Mouse (Mus musculus): ENCODE results near the gene Elp4. TPM values are rescaled to one million over a fixed set of nuclear protein-coding genes. Genes with fewer than 3 reads are reported as not detected.

Gene Elp4
- polyA plus RNA-seq, 1 experiment from 2014 or later = 34.3 TPM

DNA sequence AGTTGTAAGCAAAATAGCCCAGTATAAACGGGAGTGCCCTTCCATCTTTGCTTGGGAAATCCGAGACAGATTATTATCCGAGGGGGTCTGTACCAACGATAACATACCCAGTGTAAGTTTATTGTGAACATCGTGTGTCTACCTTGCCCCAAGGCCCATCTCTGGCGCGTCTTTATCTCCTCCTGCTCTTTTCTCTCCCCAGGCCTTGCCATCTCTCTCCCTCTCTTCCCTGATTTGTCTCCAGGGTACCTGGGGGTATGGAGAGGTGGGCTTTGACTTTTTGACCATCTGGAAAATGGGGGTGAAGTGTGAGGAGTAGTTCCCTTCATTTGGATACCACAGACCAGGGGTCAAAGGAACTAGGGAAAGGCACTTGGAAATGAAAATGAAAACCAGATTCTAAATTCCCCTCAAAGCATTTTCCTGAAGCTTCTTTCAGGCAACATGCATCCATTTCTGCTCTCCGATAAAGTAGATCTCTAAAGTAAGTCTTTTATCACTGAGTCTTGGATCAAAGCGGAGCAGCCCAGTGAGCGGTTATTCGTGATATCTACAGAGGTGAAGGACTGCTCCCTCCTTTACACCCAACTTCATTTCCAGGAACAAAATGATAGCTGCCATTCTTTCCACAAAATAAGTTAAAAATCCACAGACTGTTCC is 219.2 kb downstream of the Elp4 start:
- Histone ChIP-seq H3K4me3 (ENCODE audit: low read length) (no peak overlapping the region), H3K27me3 (ENCODE audit: control insufficient read depth, insufficient read depth, low read depth, low read length) (peaks cover 94% of the 10 kb centered on the region), H3K36me3 (ENCODE audit: control insufficient read depth, insufficient read depth, low read length) (no peaks in the 10 kb centered on the region), H3K9me3 (ENCODE audit: control insufficient read depth, low read length) (no peaks in the 10 kb centered on the region), H3K27ac (ENCODE audit: low read length) (no peak overlapping the region), H3K9ac (ENCODE audit: low read length) (no peak overlapping the region), H3K4me2 (ENCODE audit: low read depth, low read length) (no peak overlapping the region), H3K4me1 (replicated peaks; ENCODE audit: control insufficient read depth, insufficient read depth, low read length) (no peaks in the 10 kb centered on the region; the same call in none of the 2 replicates)
- 3% methylated on average over 11 of the region's 11 CpGs for WGBS
- no peak for ATAC-seq (ENCODE audit: low read depth)

DNA sequence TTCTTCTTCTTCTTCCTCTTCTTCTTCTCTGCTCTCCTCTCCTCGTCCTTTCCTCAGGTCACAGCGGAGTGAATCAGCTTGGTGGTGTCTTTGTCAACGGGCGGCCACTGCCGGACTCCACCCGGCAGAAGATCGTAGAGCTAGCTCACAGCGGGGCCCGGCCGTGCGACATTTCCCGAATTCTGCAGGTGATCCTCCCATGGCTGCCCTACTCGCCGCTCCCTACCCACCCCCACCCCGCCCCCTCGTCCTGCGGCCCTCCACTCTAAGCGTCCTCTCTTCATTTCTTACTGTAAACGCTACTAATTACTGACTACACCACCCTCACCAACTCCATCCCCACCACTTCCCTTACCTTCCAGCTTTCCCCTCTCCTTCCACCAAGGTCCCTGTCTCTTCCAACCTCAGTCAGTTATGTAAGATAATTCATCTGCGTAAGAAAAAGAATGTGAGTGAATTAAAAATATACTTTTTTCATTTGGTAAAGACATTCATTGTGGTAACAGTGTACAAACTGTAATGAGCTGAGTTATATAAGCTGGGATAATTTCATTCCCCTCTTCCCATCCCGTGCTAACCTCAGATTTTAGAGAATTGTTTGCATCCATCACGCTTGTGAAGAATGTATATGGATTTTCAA is 220.5 kb downstream of the Elp4 start:
- H3K27ac ChIP-seq (ENCODE audit: low read length) = no peak overlapping the region
- WGBS = 1% methylated on average over 22 of the region's 22 CpGs
- no peak overlapping the region for H3K4me2 ChIP-seq (ENCODE audit: low read depth, low read length)
- H3K9me3 ChIP-seq (ENCODE audit: control insufficient read depth, low read length) = no peaks in the 10 kb centered on the region
- no peak overlapping the region for H3K4me3 ChIP-seq (ENCODE audit: low read length)
- peaks cover 93% of the 10 kb centered on the region for H3K27me3 ChIP-seq (ENCODE audit: control insufficient read depth, insufficient read depth, low read depth, low read length)
- H3K36me3 ChIP-seq (ENCODE audit: control insufficient read depth, insufficient read depth, low read length) = no peaks in the 10 kb centered on the region
- ATAC-seq (ENCODE audit: low read depth) = no peak
- no peaks in the 10 kb centered on the region; the same call in none of the 2 replicates for H3K4me1 ChIP-seq (replicated peaks; ENCODE audit: control insufficient read depth, insufficient read depth, low read length)
- H3K9ac ChIP-seq (ENCODE audit: low read length) = no peak overlapping the region

DNA sequence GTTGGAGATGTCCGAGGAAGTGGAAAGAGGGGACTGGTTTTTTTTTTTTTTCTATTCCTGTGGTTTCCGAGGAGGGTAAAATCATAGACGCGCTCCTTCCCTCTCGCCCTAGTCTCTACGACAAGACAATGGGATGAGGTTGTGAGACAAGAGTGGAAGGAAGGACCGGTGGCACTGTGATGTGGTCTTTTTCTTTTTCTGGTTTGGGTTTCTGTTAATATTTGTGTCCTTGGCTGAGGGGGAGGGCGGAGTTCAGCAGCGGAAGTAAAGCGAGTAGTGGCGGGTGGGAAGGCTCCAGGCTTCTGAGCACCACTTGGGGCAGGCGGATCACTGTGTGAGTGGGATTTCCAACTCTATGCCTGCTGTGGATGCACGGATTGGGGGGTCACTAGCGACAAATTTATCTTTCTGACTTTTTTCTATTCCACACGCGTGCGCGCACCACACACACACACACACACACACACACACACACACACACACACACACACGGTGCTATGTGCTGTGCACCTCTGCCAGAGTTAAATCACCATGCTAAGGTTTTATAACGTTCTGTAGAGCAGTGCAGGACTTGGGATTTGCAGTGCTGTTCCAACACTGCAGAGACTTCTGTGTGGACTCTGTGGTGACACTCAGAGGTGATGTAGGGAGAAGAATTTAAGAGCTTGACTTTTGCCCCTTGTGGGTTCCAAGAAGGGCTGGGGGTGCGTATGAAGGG is 221.6 kb downstream of the Elp4 start:
- H3K9me3 ChIP-seq (ENCODE audit: control insufficient read depth, low read length) = no peaks in the 10 kb centered on the region
- H3K4me2 ChIP-seq (ENCODE audit: low read depth, low read length) = no peak overlapping the region
- ATAC-seq (ENCODE audit: low read depth) = no peak
- H3K27ac ChIP-seq (ENCODE audit: low read length) = no peak overlapping the region
- no peak overlapping the region for H3K9ac ChIP-seq (ENCODE audit: low read length)
- H3K4me1 ChIP-seq (replicated peaks; ENCODE audit: control insufficient read depth, insufficient read depth, low read length) = no peaks in the 10 kb centered on the region; the same call in 1 of the 2 replicates
- WGBS = under 1% methylated on average over 21 of the region's 21 CpGs
- H3K4me3 ChIP-seq (ENCODE audit: low read length) = no peak overlapping the region
- H3K27me3 ChIP-seq (ENCODE audit: control insufficient read depth, insufficient read depth, low read depth, low read length) = peaks cover 93% of the 10 kb centered on the region
- H3K36me3 ChIP-seq (ENCODE audit: control insufficient read depth, insufficient read depth, low read length) = no peaks in the 10 kb centered on the region

DNA sequence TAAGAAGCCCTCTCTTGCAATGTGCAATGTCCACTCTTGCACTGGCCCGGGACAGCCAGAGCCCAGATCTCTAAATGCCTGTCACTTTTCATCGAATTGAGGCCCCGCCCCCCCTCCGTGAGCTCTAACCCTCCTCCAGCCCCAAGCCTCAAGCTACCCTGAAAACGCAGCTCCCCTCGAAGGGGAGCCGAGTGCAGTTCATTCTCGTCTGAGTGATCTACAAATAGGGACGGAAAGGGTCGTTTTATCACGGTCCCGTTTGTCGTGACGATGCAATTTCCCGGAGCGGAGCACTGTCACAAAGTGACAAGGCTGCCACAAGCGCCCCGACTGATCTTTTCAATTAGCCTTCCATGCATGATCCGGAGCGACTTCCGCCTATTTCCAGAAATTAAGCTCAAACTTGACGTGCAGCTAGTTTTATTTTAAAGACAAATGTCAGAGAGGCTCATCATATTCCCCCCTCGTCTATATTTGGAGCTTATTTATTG is 222.3 kb downstream of the Elp4 start:
- H3K4me2 ChIP-seq (ENCODE audit: low read depth, low read length) = no peak overlapping the region
- no peak overlapping the region for H3K27ac ChIP-seq (ENCODE audit: low read length)
- H3K36me3 ChIP-seq (ENCODE audit: control insufficient read depth, insufficient read depth, low read length) = no peaks in the 10 kb centered on the region
- WGBS = 1% methylated on average over 23 of the region's 23 CpGs
- ATAC-seq (ENCODE audit: low read depth) = no peak
- no peaks in the 10 kb centered on the region for H3K9me3 ChIP-seq (ENCODE audit: control insufficient read depth, low read length)
- H3K27me3 ChIP-seq (ENCODE audit: control insufficient read depth, insufficient read depth, low read depth, low read length) = peaks cover 93% of the 10 kb centered on the region
- H3K9ac ChIP-seq (ENCODE audit: low read length) = no peak overlapping the region
- no peaks in the 10 kb centered on the region for H3K4me1 ChIP-seq (replicated peaks; ENCODE audit: control insufficient read depth, insufficient read depth, low read length)
- H3K4me3 ChIP-seq (ENCODE audit: low read length) = no peak overlapping the region

DNA sequence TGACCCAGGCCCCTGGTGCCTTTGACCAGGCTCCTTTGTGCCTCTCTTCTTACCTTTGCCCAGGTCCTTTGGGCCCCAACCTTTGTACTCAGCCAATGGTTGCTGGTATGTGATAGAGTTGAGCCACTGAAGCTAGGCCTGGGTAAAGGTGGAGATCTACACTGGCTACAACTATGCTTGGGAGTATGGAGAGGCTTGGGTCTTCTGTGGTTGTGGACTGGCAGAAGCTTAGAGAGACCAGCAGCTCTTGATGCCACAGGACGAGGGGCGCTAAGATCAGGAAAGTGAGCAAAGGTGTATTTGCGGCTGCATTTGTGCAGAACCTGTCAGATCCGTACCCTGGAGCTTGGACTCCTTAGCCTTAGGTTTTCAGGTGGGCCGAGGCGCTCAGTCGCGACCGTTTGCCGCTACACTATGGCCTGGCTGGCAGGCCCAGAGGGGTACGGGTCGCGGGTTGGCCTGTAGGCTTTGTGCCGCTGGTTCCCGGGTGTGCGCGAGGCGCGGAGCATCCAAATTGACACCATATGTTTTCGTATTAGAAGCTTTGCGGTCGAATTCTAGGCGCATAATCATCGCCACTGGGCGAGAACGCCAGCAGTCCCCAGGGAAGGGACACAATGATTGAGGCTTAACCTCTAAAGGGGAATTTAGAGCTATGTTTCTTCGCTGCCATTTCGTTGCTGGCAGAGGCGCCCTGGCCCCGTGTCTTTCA is 223.2 kb downstream of the Elp4 start:
- Histone ChIP-seq H3K4me2 (ENCODE audit: low read depth, low read length) (no peak overlapping the region), H3K27me3 (ENCODE audit: control insufficient read depth, insufficient read depth, low read depth, low read length) (peaks cover 92% of the 10 kb centered on the region), H3K27ac (ENCODE audit: low read length) (no peak overlapping the region), H3K9ac (ENCODE audit: low read length) (no peak overlapping the region), H3K9me3 (ENCODE audit: control insufficient read depth, low read length) (no peaks in the 10 kb centered on the region), H3K4me1 (replicated peaks; ENCODE audit: control insufficient read depth, insufficient read depth, low read length) (peaks cover 2% of the 10 kb centered on the region), H3K4me3 (ENCODE audit: low read length) (no peak overlapping the region), H3K36me3 (ENCODE audit: control insufficient read depth, insufficient read depth, low read length) (no peaks in the 10 kb centered on the region)
- WGBS = 4% methylated on average over 30 of the region's 30 CpGs
- ATAC-seq (ENCODE audit: low read depth) = no peak

DNA sequence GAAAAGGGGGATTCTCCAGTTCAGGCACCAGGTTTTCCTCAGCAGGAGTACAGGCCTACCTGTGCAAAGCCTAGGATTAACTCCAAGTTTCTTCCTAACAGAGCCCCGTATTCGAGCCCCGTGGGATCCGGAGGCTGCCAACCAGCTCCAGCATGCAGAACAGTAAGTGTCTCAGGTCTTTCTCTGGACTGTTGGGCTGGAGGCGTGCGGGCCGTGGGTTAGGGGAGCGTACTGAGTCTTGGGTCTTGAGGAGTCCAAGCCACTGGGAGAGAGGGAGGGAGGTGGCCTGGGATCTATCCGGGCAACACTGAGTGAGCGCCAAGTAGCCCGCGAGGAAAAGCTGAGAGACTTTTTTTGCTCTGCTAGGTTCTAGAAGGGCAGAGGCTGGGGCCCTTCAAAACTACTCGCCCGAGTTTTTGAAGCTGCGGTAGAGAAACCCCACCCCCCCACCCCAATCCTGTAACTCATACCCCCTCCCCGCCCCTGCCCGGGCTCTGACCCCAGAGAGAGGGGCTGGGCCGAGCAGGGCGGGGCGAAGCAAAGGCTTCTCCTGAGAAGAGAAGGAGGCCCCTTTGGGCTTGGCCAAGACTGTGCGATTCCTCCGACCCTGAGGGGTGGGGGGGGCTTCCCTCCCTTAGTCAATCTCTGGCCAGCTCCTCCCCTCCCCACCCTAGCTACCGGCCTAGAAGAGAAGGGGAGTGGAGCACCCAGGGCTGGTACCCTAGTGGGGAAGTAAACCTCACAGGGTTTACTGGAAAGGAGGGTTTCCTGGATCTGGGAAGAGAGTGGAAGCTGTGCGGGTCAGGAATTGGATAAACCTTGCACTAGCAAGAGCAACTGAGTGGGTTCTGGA is 224.0 kb downstream of the Elp4 start:
- Histone ChIP-seq H3K27me3 (ENCODE audit: control insufficient read depth, insufficient read depth, low read depth, low read length) (peaks cover 92% of the 10 kb centered on the region), H3K36me3 (ENCODE audit: control insufficient read depth, insufficient read depth, low read length) (no peaks in the 10 kb centered on the region), H3K4me2 (ENCODE audit: low read depth, low read length) (no peak overlapping the region), H3K4me1 (replicated peaks; ENCODE audit: control insufficient read depth, insufficient read depth, low read length) (peaks cover 2% of the 10 kb centered on the region), H3K9ac (ENCODE audit: low read length) (no peak overlapping the region), H3K4me3 (ENCODE audit: low read length) (no peak overlapping the region), H3K27ac (ENCODE audit: low read length) (no peak overlapping the region), H3K9me3 (ENCODE audit: control insufficient read depth, low read length) (no peaks in the 10 kb centered on the region)
- 0 out of 2 replicates have a peak, but pooled peaks have one; percentile 29 for ATAC-seq (ENCODE audit: low read depth)
- 1% methylated on average over 20 of the region's 24 CpGs for WGBS

DNA sequence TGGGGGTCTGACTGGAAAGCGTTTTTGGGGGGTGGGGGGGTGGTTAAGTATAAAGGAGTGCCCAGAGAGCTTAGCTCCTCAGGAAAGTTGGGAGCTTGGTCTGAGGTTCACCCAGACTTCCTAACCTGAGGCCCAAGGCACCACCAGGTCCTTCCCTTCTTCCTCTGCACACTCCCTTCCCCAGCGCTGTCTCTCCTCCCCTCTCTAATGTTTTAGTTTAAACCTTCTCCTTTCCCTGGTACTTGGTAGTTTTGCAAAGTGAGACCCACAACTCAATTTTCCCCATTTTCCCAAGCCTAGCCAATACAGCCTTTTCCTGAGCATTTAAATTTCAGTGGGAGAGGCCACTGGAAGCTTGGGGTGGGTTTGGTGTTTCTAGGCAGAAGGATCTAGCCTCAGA is 225.0 kb downstream of the Elp4 start:
- 3% methylated on average over 2 of the region's 2 CpGs for WGBS
- no peak overlapping the region for H3K4me3 ChIP-seq (ENCODE audit: low read length)
- ATAC-seq (ENCODE audit: low read depth) = no peak
- no peak overlapping the region for H3K4me2 ChIP-seq (ENCODE audit: low read depth, low read length)
- no peaks in the 10 kb centered on the region for H3K9me3 ChIP-seq (ENCODE audit: control insufficient read depth, low read length)
- H3K4me1 ChIP-seq (replicated peaks; ENCODE audit: control insufficient read depth, insufficient read depth, low read length) = peaks cover 11% of the 10 kb centered on the region
- no peaks in the 10 kb centered on the region for H3K36me3 ChIP-seq (ENCODE audit: control insufficient read depth, insufficient read depth, low read length)
- H3K27me3 ChIP-seq (ENCODE audit: control insufficient read depth, insufficient read depth, low read depth, low read length) = peaks cover 94% of the 10 kb centered on the region
- no peak overlapping the region for H3K9ac ChIP-seq (ENCODE audit: low read length)
- no peak overlapping the region for H3K27ac ChIP-seq (ENCODE audit: low read length)

DNA sequence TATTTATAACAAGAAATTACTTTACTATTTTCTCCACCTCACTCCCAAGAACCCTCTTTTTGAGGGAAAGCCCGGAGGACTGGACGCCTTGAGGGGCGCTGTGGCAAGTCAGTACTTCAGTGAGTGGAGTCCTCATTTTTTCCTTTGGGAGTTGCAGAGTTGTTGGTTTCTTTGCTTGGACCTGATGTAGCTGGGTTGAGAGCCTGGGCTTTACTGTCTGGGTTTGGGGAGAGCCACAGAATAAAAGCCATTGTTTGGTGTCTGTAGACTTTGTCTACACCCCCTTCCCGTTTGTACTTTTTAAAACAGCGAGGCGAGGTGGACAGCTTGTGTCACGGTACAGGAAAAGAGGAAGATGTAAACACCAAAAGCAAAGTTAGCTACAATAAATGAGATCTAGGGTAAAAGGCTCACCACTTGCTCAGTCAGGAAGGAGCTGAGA is 225.5 kb downstream of the Elp4 start:
- Histone ChIP-seq H3K27me3 (ENCODE audit: control insufficient read depth, insufficient read depth, low read depth, low read length) (peaks cover 95% of the 10 kb centered on the region), H3K4me3 (ENCODE audit: low read length) (no peak overlapping the region), H3K9me3 (ENCODE audit: control insufficient read depth, low read length) (no peaks in the 10 kb centered on the region), H3K4me2 (ENCODE audit: low read depth, low read length) (no peak overlapping the region), H3K4me1 (replicated peaks; ENCODE audit: control insufficient read depth, insufficient read depth, low read length) (peaks cover 12% of the 10 kb centered on the region), H3K36me3 (ENCODE audit: control insufficient read depth, insufficient read depth, low read length) (no peaks in the 10 kb centered on the region), H3K9ac (ENCODE audit: low read length) (no peak overlapping the region), H3K27ac (ENCODE audit: low read length) (no peak overlapping the region)
- WGBS = 2% methylated on average over 7 of the region's 7 CpGs
- ATAC-seq (ENCODE audit: low read depth) = no peak
